Mouse (Mus musculus): ENCODE results near the gene Polr2b.

GRCm38 (mm10) chr5:77309924-77310772, at the start of gene Polr2b, which contains the start of gene Noa1:
- TF ChIP-seq CTCF (IDR thresholded peaks at IDR 0.05; ENCODE audit: low read depth, low read length): no peak
- TF ChIP-seq GATA1 (IDR thresholded peaks at IDR 0.05; ENCODE audit: borderline replicate concordance, low read length): no peak
- TF ChIP-seq TAL1 (conservative IDR thresholded peaks at IDR 0.05; ENCODE audit: low read depth, low read length): no peak
- TF ChIP-seq POLR2AphosphoS5 (IDR thresholded peaks at IDR 0.05; ENCODE audit: insufficient replicate concordance, low read depth, low read length): no peak

All from G1E (cell line).